Mouse (Mus musculus) megakaryocyte, embryonic 14.5 days (primary cell): ENCODE results near the gene Cybc1.

ENCODE experiments used
- FLI1 ChIP-seq: IDR thresholded peaks from 2 replicates; pipeline ENCODE4 v1.6.1; 2012; ENCODE audit warnings: low read length, inconsistent platforms, mixed read lengths
- GATA1 ChIP-seq: IDR thresholded peaks from 3 replicates; pipeline ENCODE4 v1.6.1; 2012; ENCODE audit warnings: mixed read lengths, low read length, inconsistent platforms, borderline replicate concordance

DNA sequence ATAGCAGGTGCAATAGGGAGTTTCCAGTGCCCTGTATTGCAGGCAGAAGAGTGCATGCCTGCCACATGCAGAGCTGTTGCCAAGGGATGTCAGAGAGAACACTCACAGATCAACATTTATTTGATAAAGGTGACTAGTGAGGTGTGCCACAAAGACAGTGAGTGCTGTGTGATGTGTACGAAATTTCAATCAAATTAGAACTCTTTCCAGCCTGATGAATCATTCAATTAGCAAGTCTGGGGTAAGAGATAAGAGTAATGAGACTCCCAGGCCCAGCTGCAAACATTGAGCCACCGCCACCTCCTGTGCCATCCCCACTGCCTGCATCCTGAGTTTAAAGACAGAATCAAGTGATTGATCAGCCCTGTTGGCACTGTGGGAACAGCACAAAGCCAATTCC, 36.4 kb downstream of the Cybc1 start:
- TF ChIP-seq GATA1, result no peak
- TF ChIP-seq FLI1, result no peak
